Mouse (Mus musculus) heart, postnatal 4 days (tissue): ENCODE data around the gene Anp32a. TPM values are rescaled to one million over a fixed set of nuclear protein-coding genes. Genes with fewer than 3 reads are reported as not detected.

Experiments used
- DNase-seq: peaks from one replicate; pipeline ENCODE4 v3.0.0; 2021
- total RNA-seq, 2 experiments: library from RNA; stranded (reverse); gene quantifications; 2 replicates each; pipeline ENCODE4 v1.2.3; 2021

Anp32a gene
- 100 to 1,000 TPM; 255 to 279 TPM for total RNA-seq

GRCm38 (mm10) chr9:62341123-62341486 lies at the start of gene Anp32a:
Anp32a (plus strand) TSS chr9:62341293.
- peak; percentile 100 for DNase-seq

- peak; percentile 86 for DNase-seq
Measured at GRCm38 (mm10) chr9:62295006-62295698, 45.9 kb upstream of the Anp32a start.

- no peak for DNase-seq
Measured at GRCm38 (mm10) chr9:62296891-62297290, 44.2 kb upstream of the Anp32a start.

GRCm38 (mm10) chr9:62315556-62315955 lies 25.5 kb upstream of the Anp32a start:
- DNase-seq: no peak

- DNase-seq: no peak
Measured at GRCm38 (mm10) chr9:62318729-62319128, 22.4 kb upstream of the Anp32a start.

GRCm38 (mm10) chr9:62323816-62324215 lies 17.3 kb upstream of the Anp32a start:
- no peak for DNase-seq

GRCm38 (mm10) chr9:62325965-62326364 lies 15.1 kb upstream of the Anp32a start:
- DNase-seq: no peak

GRCm38 (mm10) chr9:62334298-62334825 lies 6.7 kb upstream of the Anp32a start:
- no peak for DNase-seq

GRCm38 (mm10) chr9:62335396-62335795 lies 5.7 kb upstream of the Anp32a start:
- no peak for DNase-seq

- DNase-seq: peak; percentile 62
Measured at GRCm38 (mm10) chr9:62337924-62338635, 3.0 kb upstream of the Anp32a start.

- no peak for DNase-seq
Measured at GRCm38 (mm10) chr9:62338636-62339191, 2.4 kb upstream of the Anp32a start.

GRCm38 (mm10) chr9:62340301-62341122 lies 581 bp upstream of the Anp32a start:
- DNase-seq: no peak

GRCm38 (mm10) chr9:62341701-62342440 lies 778 bp downstream of the Anp32a start:
- peak; percentile 44 for DNase-seq

GRCm38 (mm10) chr9:62342441-62343191 lies 1.5 kb downstream of the Anp32a start:
- peak; percentile 60 for DNase-seq

- peak; percentile 85 for DNase-seq
Measured at GRCm38 (mm10) chr9:62343192-62343903, 2.3 kb downstream of the Anp32a start.

GRCm38 (mm10) chr9:62343904-62344491 lies 2.9 kb downstream of the Anp32a start:
- DNase-seq: peak; percentile 75

- DNase-seq: peak; percentile 74
Measured at GRCm38 (mm10) chr9:62344545-62344944, 3.5 kb downstream of the Anp32a start.

- no peak for DNase-seq
Measured at GRCm38 (mm10) chr9:62345081-62345481, 4.0 kb downstream of the Anp32a start.

GRCm38 (mm10) chr9:62345633-62346387 lies 4.7 kb downstream of the Anp32a start:
- no peak for DNase-seq
